Mouse (Mus musculus): ENCODE measurements at regions not wholly inside any gene's neighbourhood (a gene's known extent, or its start where the extent isn't known, plus 50 kb on each side); places are given as distances from the start of the nearest gene placed in this dataset.

DNA sequence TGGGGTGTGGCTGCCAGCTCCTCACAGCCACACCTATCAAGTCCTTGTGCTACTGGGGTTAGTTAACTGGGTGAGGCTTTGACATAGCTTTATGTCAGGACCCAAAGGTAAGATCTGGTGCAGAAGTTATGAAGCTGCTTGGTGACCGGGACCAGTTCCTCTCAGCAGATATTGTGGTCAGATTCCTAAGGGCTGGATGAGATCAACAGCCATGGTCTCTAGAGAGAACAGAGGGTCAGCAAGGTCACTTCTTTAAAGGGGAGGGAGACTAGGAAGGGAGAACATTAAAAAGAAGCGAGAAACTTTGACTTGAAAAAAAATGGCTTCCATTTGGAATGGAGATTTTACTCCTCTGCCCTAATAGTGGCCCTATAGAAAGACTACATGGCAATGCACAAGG lies 138.6 kb upstream of the Col8a1 start:
- H3K27ac ChIP-seq (replicated peaks; ENCODE audit: low read depth, low read length) = peak overlapping the region; percentile 49; the same call in 1 of the 2 replicates
- no peak overlapping the region for H3K4me3 ChIP-seq (ENCODE audit: insufficient read depth, low read depth, low read length)
- peaks cover 3% of the 10 kb centered on the region; the same call in 1 of the 2 replicates for H3K4me1 ChIP-seq (ENCODE audit: control insufficient read depth, insufficient read depth, insufficient read length, low read length)

- H3K4me1 ChIP-seq (ENCODE audit: control insufficient read depth, insufficient read depth, insufficient read length, low read length) = peaks cover 3% of the 10 kb centered on the region; the same call in 1 of the 2 replicates
- H3K4me3 ChIP-seq (ENCODE audit: insufficient read depth, low read depth, low read length) = no peak overlapping the region
- H3K27ac ChIP-seq (replicated peaks; ENCODE audit: low read depth, low read length) = no peak overlapping the region
These were observed 139.3 kb upstream of the Col8a1 start for GRCm38 (mm10) chr16:57893698-57894352.

- no peak overlapping the region for H3K27ac ChIP-seq (replicated peaks; ENCODE audit: low read depth, low read length)
These were observed 146.5 kb upstream of the Col8a1 start for GRCm38 (mm10) chr16:57901006-57901405.

GRCm38 (mm10) chr16:57902498-57902897 lies 148.0 kb upstream of the Col8a1 start:
- Histone ChIP-seq H3K4me1 (ENCODE audit: control insufficient read depth, insufficient read depth, insufficient read length, low read length) (0 out of 2 replicates have a peak, but pooled peaks cover 1% of the 10 kb centered on the region), H3K4me3 (ENCODE audit: insufficient read depth, low read depth, low read length) (no peak overlapping the region), H3K27ac (replicated peaks; ENCODE audit: low read depth, low read length) (no peak overlapping the region)

More at GRCm38 (mm10) chr16:57901006-57901405, 146.5 kb upstream of the Col8a1 start:
- no peaks in the 10 kb centered on the region for H3K4me1 ChIP-seq (ENCODE audit: control insufficient read depth, insufficient read depth, insufficient read length, low read length)
- H3K4me3 ChIP-seq (ENCODE audit: insufficient read depth, low read depth, low read length) = no peak overlapping the region

DNA sequence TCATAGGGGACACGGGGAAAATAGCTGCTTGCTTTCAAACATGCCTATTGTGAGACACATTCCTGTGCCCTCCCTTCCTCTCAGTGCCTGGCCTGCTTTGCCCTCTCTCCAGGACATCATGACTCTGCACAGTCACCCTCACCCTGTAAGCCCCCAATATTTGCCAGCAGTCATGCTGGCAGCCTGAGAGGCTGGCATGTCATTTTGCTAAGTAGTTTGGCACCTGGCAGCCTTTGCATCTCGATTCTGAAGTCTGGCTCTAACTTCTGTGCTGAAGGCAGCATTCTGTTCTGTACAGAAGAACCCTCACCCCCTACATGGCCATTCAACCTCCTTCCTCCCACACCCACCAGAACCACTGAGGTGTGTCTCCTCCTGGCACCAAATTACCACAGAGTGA lies 157.5 kb upstream of the Col8a1 start:
- Histone ChIP-seq H3K27ac (replicated peaks; ENCODE audit: low read depth, low read length) (no peak overlapping the region), H3K4me1 (ENCODE audit: control insufficient read depth, insufficient read depth, insufficient read length, low read length) (peaks cover 7% of the 10 kb centered on the region), H3K4me3 (ENCODE audit: insufficient read depth, low read depth, low read length) (no peak overlapping the region)

DNA sequence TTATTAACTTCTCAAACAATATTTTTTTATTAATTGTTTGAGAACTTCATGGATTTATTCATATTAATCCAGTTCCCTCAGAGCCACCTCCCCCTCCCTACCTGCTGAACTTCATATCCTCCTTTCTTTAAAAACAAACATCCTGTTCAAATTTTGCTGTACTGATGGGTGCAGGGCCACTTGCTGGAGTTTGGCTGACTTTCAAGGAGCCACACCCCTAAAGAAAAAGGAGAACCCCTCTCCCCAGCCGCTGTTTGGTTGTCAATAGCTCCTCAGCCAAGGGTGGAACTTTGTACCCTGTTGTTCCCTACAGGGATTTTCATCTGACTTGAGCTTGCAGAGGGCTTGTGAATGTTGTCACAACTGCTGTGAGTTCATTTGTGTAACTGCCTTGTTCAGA lies 160.0 kb upstream of the Col8a1 start:
- H3K4me1 ChIP-seq (ENCODE audit: control insufficient read depth, insufficient read depth, insufficient read length, low read length) = peaks cover 4% of the 10 kb centered on the region; the same call in 1 of the 2 replicates
- no peak overlapping the region for H3K27ac ChIP-seq (replicated peaks; ENCODE audit: low read depth, low read length)
- no peak overlapping the region for H3K4me3 ChIP-seq (ENCODE audit: insufficient read depth, low read depth, low read length)

- Histone ChIP-seq H3K27ac (replicated peaks; ENCODE audit: low read depth, low read length) (0 out of 2 replicates have a peak overlapping the region, but pooled peaks have one; percentile 1), H3K4me1 (ENCODE audit: control insufficient read depth, insufficient read depth, insufficient read length, low read length) (peaks cover 4% of the 10 kb centered on the region; the same call in 1 of the 2 replicates), H3K4me3 (ENCODE audit: insufficient read depth, low read depth, low read length) (no peak overlapping the region)
These were observed 160.9 kb upstream of the Col8a1 start for GRCm38 (mm10) chr16:57915451-57915850.

GRCm38 (mm10) chr16:57923447-57924129 lies 169.1 kb upstream of the Col8a1 start:
- H3K4me1 ChIP-seq (ENCODE audit: control insufficient read depth, insufficient read depth, insufficient read length, low read length) = peaks cover 3% of the 10 kb centered on the region

GRCm38 (mm10) chr16:57924130-57924495 lies 169.6 kb upstream of the Col8a1 start:
- H3K27ac ChIP-seq (replicated peaks; ENCODE audit: low read depth, low read length) = no peak overlapping the region
- H3K4me3 ChIP-seq (ENCODE audit: insufficient read depth, low read depth, low read length) = no peak overlapping the region
- H3K4me1 ChIP-seq (ENCODE audit: control insufficient read depth, insufficient read depth, insufficient read length, low read length) = peaks cover 5% of the 10 kb centered on the region

More at GRCm38 (mm10) chr16:57923447-57924129, 169.1 kb upstream of the Col8a1 start:
- H3K4me3 ChIP-seq (ENCODE audit: insufficient read depth, low read depth, low read length) = no peak overlapping the region
- no peak overlapping the region for H3K27ac ChIP-seq (replicated peaks; ENCODE audit: low read depth, low read length)

DNA sequence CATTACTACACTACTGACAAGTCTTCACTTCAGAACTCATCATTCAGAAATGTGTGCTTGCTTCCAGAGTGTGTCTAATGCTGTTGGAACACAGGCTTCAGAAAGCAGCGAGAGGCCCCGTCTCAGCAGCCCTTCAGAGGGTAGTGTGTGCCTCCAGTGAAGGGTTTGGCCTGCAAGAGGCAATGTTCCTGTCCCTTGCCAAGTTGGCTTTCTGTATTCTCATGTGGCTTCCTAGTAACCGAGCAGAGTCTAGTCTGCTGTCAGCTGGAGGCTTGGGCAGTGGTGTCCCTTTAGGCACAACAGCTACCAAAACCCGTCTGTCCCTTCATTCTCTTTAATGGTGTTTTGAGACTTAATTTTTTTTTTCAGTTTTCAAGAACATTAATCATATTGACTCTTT lies 173.3 kb upstream of the Col8a1 start:
- H3K4me1 ChIP-seq (ENCODE audit: control insufficient read depth, insufficient read depth, insufficient read length, low read length) = peaks cover 5% of the 10 kb centered on the region
- H3K4me3 ChIP-seq (ENCODE audit: insufficient read depth, low read depth, low read length) = no peak overlapping the region
- H3K27ac ChIP-seq (replicated peaks; ENCODE audit: low read depth, low read length) = no peak overlapping the region; the same call in 1 of the 2 replicates

- H3K4me3 ChIP-seq (ENCODE audit: insufficient read depth, low read depth, low read length) = no peak overlapping the region
- H3K4me1 ChIP-seq (ENCODE audit: control insufficient read depth, insufficient read depth, insufficient read length, low read length) = peaks cover 5% of the 10 kb centered on the region
- peak overlapping the region; percentile 73 for H3K27ac ChIP-seq (replicated peaks; ENCODE audit: low read depth, low read length)
These were observed 173.8 kb upstream of the Col8a1 start for GRCm38 (mm10) chr16:57928301-57928700.

GRCm38 (mm10) chr16:57929151-57929764 lies 174.7 kb upstream of the Col8a1 start:
- H3K27ac ChIP-seq (replicated peaks; ENCODE audit: low read depth, low read length) = no peak overlapping the region
- H3K4me3 ChIP-seq (ENCODE audit: insufficient read depth, low read depth, low read length) = no peak overlapping the region

DNA sequence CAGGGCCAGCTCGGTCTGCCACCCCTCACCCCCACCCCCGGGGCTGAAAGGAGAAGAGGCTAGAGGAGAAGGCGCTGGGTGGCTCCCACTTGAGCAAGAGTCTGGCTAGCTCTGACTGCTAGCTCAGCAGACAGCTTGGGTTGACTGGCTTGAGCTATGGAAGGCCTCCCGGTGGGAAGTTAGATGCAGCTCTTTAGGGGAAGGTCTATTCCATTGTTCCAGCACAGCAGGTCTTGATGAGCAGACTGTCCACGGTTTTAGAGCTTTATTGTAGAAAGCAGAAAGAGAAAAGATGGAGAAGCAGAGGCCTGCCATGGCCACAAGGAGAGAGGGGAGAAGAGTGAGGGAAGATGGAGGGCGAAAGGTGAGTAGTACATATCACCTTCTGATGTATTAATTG lies 190.9 kb upstream of the Col8a1 start:
- H3K4me3 ChIP-seq (ENCODE audit: insufficient read depth, low read depth, low read length) = no peak overlapping the region
- no peaks in the 10 kb centered on the region for H3K4me1 ChIP-seq (ENCODE audit: control insufficient read depth, insufficient read depth, insufficient read length, low read length)
- no peak overlapping the region for H3K27ac ChIP-seq (replicated peaks; ENCODE audit: low read depth, low read length)

More at GRCm38 (mm10) chr16:57929151-57929764, 174.7 kb upstream of the Col8a1 start:
- H3K4me1 ChIP-seq (ENCODE audit: control insufficient read depth, insufficient read depth, insufficient read length, low read length) = peaks cover 2% of the 10 kb centered on the region; the same call in 1 of the 2 replicates

GRCm38 (mm10) chr16:57947309-57947708 lies 192.8 kb upstream of the Col8a1 start:
- no peaks in the 10 kb centered on the region for H3K4me1 ChIP-seq (ENCODE audit: control insufficient read depth, insufficient read depth, insufficient read length, low read length)
- no peak overlapping the region for H3K27ac ChIP-seq (replicated peaks; ENCODE audit: low read depth, low read length)
- H3K4me3 ChIP-seq (ENCODE audit: insufficient read depth, low read depth, low read length) = no peak overlapping the region

GRCm38 (mm10) chr16:57949680-57950079 lies 195.1 kb upstream of the Col8a1 start:
- H3K4me1 ChIP-seq (ENCODE audit: control insufficient read depth, insufficient read depth, insufficient read length, low read length) = no peaks in the 10 kb centered on the region
- H3K4me3 ChIP-seq (ENCODE audit: insufficient read depth, low read depth, low read length) = no peak overlapping the region
- no peak overlapping the region for H3K27ac ChIP-seq (replicated peaks; ENCODE audit: low read depth, low read length)
